Mouse (Mus musculus): ENCODE results near the gene Supt20. TPM values are rescaled to one million over a fixed set of nuclear protein-coding genes. Genes with fewer than 3 reads are reported as not detected.
A peak's percentile ranks its signal among the peaks of the same experiment; 100 is the strongest.

The Supt20 gene
- polyA plus RNA-seq, 1 experiment from 2014 or later, result 92.8 TPM

DNA sequence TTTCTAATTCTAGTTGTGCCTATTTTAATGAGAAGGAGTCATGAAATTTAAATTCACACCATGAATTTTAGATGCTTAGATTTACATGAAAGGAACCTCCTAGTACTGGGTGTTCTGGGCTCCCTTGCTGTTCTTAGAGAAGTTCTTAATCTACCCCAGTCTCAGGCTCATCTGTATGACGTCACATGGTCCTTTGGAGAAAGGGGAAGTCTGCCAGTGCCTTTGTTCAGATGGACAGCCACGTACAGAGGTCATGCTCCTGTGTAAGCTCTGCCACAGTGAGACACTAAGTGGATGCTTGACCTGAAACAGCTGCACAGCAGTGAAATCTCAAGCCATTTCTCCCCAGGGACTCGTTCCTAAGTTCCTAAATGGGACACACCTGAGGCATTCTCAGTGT is 26.3 kb downstream of the Supt20 start:
- H3K4me2 ChIP-seq (ENCODE audit: low read depth, low read length), result no peak overlapping the region
- no peaks in the 10 kb centered on the region for H3K9me3 ChIP-seq (replicated peaks; ENCODE audit: control insufficient read depth, low read length)
- H3K27ac ChIP-seq (ENCODE audit: low read length), result no peak overlapping the region
- H3K36me3 ChIP-seq (ENCODE audit: control insufficient read depth, insufficient read depth, low read length), result peaks cover 25% of the 10 kb centered on the region
- H3K27me3 ChIP-seq (ENCODE audit: control insufficient read depth, insufficient read depth, low read length), result no peaks in the 10 kb centered on the region
- 66% methylated on average over 3 of the region's 3 CpGs for WGBS
- no peaks in the 10 kb centered on the region for H3K4me1 ChIP-seq (ENCODE audit: control insufficient read depth, insufficient read depth, low read length)
- no peak for ATAC-seq (ENCODE audit: insufficient read depth, low FRiP score)
- H3K4me3 ChIP-seq (replicated peaks; ENCODE audit: low read length), result no peak overlapping the region
- H3K9ac ChIP-seq (ENCODE audit: low read length), result no peak overlapping the region

DNA sequence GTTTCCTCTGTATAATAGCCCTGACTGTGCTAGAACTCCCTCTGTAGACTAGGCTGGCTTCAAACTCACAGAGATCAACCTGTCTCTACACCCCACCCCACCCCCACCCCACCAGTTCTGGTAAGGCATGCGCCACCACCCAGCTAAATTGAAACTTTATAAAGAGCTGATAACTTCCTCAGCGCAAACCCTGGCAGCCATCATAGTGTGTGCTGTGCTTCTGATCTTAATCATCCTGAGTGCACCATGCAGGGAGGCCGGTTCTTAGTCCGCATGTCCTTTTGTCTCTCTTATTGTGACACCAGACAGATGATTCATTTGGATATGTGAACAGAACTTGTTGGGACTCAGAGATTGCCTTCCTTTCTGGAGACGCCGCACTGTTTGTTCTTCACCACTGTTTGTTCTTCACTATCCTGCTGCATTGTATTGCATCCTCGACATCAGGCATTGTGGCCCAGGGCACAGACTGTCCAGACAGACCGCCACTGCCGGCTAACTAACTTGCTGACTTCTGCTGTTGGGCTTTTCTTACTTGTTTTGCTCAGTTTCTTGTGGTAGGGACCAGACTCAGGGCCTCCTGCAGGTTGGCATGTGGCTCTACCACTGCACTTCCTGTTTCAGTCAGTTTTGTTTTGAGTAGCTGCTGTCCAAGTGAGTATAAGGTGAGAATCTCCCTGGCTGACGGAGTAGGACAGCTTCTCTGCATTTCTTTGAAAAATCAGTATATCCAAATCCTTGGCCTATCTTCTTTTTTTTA is 31.3 kb downstream of the Supt20 start:
- Histone ChIP-seq H3K9me3 (replicated peaks; ENCODE audit: control insufficient read depth, low read length) (no peaks in the 10 kb centered on the region), H3K27me3 (ENCODE audit: control insufficient read depth, insufficient read depth, low read length) (no peaks in the 10 kb centered on the region), H3K4me3 (replicated peaks; ENCODE audit: low read length) (no peak overlapping the region), H3K27ac (ENCODE audit: low read length) (no peak overlapping the region), H3K9ac (ENCODE audit: low read length) (no peak overlapping the region), H3K36me3 (ENCODE audit: control insufficient read depth, insufficient read depth, low read length) (peaks cover 28% of the 10 kb centered on the region), H3K4me1 (ENCODE audit: control insufficient read depth, insufficient read depth, low read length) (no peaks in the 10 kb centered on the region), H3K4me2 (ENCODE audit: low read depth, low read length) (no peak overlapping the region)
- no peak for ATAC-seq (ENCODE audit: insufficient read depth, low FRiP score)
- WGBS, result 67% methylated on average over 10 of the region's 10 CpGs

DNA sequence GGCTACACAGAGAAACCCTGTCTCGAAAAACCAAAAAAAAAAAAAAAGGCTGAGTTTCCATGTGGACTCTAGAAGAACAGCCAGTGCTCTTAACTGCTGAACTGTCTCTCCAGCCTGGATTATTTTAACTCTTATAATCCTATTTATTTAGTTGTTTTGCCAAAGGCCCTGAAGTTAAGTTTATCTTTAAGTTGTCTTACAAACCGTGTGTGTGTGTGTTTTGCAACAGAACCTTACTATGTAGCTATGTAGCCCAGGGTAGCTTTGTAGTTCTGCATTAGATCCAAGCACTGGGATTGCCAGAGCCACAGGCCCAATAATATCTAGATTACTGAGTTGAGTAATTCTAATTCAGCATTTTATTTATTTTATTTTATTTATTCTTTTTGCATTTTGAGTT is 32.7 kb downstream of the Supt20 start:
- H3K4me2 ChIP-seq (ENCODE audit: low read depth, low read length), result no peak overlapping the region
- no peaks in the 10 kb centered on the region for H3K4me1 ChIP-seq (ENCODE audit: control insufficient read depth, insufficient read depth, low read length)
- H3K9me3 ChIP-seq (replicated peaks; ENCODE audit: control insufficient read depth, low read length), result no peaks in the 10 kb centered on the region
- peaks cover 39% of the 10 kb centered on the region for H3K36me3 ChIP-seq (ENCODE audit: control insufficient read depth, insufficient read depth, low read length)
- no peak for ATAC-seq (ENCODE audit: insufficient read depth, low FRiP score)
- H3K27ac ChIP-seq (ENCODE audit: low read length), result no peak overlapping the region
- H3K27me3 ChIP-seq (ENCODE audit: control insufficient read depth, insufficient read depth, low read length), result no peaks in the 10 kb centered on the region
- 75% methylated on average over 2 of the region's 2 CpGs for WGBS
- H3K4me3 ChIP-seq (replicated peaks; ENCODE audit: low read length), result no peak overlapping the region
- H3K9ac ChIP-seq (ENCODE audit: low read length), result no peak overlapping the region

DNA sequence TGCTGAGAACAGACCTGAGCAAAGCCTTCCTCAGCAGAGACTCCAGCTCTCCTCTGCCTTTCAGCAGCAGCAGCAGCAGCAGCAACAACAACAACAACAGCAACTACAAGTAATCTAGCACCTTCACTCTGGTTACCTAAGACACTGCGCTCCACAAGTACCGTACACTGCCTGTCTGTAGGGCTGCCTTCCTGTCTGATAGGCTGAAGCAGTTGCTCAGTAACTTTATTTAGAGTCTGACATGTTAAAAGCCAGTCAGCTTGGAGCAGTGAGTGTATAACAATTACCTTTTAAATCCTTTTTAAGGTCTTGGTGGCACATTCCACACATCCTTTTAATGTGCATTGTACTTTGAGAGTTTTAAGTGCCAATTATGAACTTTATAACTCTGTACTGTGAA is 35.0 kb downstream of the Supt20 start:
- Histone ChIP-seq H3K36me3 (ENCODE audit: control insufficient read depth, insufficient read depth, low read length) (peaks cover 36% of the 10 kb centered on the region), H3K27me3 (ENCODE audit: control insufficient read depth, insufficient read depth, low read length) (no peaks in the 10 kb centered on the region), H3K9me3 (replicated peaks; ENCODE audit: control insufficient read depth, low read length) (no peaks in the 10 kb centered on the region), H3K4me2 (ENCODE audit: low read depth, low read length) (no peak overlapping the region), H3K27ac (ENCODE audit: low read length) (no peak overlapping the region), H3K4me3 (replicated peaks; ENCODE audit: low read length) (no peak overlapping the region), H3K4me1 (ENCODE audit: control insufficient read depth, insufficient read depth, low read length) (peaks cover 4% of the 10 kb centered on the region; the same call in 1 of the 2 replicates), H3K9ac (ENCODE audit: low read length) (no peak overlapping the region)
- no peak for ATAC-seq (ENCODE audit: insufficient read depth, low FRiP score)
- 96% methylated on average over 2 of the region's 2 CpGs for WGBS

DNA sequence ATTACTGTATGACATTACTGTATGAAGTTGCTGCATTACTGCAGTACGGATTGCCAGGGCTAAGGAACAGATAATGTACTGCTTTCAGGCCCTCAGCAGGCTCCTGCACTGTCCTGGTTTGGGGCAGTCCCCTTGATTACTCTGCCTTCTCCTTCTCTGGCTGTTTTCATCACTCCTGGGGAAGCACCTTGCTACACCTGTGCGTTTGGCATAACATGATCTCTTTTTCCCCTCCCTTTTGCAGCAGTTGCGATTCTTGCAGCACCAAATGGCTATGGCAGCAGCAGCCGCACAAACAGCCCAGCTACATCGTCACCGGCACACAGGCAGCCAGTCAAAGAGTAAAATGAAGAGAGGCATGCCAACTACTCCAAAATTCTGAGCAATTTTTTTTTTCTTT is 35.5 kb downstream of the Supt20 start:
- H3K9ac ChIP-seq (ENCODE audit: low read length), result no peak overlapping the region
- H3K4me1 ChIP-seq (ENCODE audit: control insufficient read depth, insufficient read depth, low read length), result peaks cover 9% of the 10 kb centered on the region; the same call in 1 of the 2 replicates
- H3K36me3 ChIP-seq (ENCODE audit: control insufficient read depth, insufficient read depth, low read length), result peaks cover 36% of the 10 kb centered on the region
- no peak overlapping the region for H3K4me3 ChIP-seq (replicated peaks; ENCODE audit: low read length)
- ATAC-seq (ENCODE audit: insufficient read depth, low FRiP score), result no peak
- H3K9me3 ChIP-seq (replicated peaks; ENCODE audit: control insufficient read depth, low read length), result no peaks in the 10 kb centered on the region
- H3K27me3 ChIP-seq (ENCODE audit: control insufficient read depth, insufficient read depth, low read length), result no peaks in the 10 kb centered on the region
- no peak overlapping the region for H3K27ac ChIP-seq (ENCODE audit: low read length)
- no peak overlapping the region for H3K4me2 ChIP-seq (ENCODE audit: low read depth, low read length)
- 89% methylated on average over 6 of the region's 6 CpGs for WGBS

DNA sequence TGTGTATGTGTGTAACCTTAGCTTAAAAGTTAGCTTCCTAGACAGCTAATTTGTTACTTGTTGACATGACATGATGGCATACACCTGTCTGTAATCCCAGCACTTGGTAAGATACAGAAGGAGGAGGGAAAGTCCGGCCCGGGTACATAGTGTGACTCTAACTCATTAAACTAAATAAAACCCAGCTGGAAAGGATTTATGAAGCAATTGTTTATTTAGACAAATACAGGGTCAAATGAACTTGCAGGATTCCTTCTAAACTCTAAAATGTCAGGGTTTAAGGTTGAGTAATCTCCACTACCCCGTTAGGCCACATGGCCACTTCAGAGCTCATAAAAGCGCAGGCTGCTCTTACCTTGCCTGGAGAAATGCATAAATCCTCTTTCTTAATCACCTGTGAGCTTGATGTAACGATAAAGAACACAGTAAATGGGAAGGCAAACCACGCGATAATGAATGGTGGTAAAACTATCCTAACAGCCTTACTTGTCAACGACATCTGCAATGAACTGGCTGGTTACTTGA is 39.1 kb downstream of the Supt20 start:
- Histone ChIP-seq H3K4me1 (ENCODE audit: control insufficient read depth, insufficient read depth, low read length) (peaks cover 19% of the 10 kb centered on the region; the same call in 1 of the 2 replicates), H3K9ac (ENCODE audit: low read length) (no peak overlapping the region), H3K27me3 (ENCODE audit: control insufficient read depth, insufficient read depth, low read length) (no peaks in the 10 kb centered on the region), H3K9me3 (replicated peaks; ENCODE audit: control insufficient read depth, low read length) (no peaks in the 10 kb centered on the region), H3K27ac (ENCODE audit: low read length) (no peak overlapping the region), H3K4me3 (replicated peaks; ENCODE audit: low read length) (no peak overlapping the region), H3K36me3 (ENCODE audit: control insufficient read depth, insufficient read depth, low read length) (peaks cover 32% of the 10 kb centered on the region), H3K4me2 (ENCODE audit: low read depth, low read length) (no peak overlapping the region)
- no peak for ATAC-seq (ENCODE audit: insufficient read depth, low FRiP score)
- WGBS, result 49% methylated on average over 8 of the region's 8 CpGs

DNA sequence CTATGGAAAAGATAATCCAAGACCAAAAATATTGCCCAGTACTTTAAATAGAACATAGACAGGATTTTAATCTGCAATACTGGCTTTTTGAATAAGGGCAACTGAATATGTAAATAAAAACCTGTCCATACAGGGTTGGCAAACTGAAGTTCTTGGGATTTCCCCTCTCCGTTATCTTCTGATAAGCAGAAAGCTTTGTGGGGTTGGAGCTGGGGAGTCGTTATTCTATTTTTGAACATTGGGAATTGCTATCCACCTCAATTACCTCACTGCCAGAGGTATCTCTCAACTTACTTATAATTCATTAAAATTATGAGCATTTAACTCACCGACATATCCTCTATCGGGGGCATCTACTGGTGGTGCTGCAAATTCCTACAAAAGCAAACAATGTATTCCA is 39.8 kb downstream of the Supt20 start:
- no peaks in the 10 kb centered on the region for H3K9me3 ChIP-seq (replicated peaks; ENCODE audit: control insufficient read depth, low read length)
- H3K4me1 ChIP-seq (ENCODE audit: control insufficient read depth, insufficient read depth, low read length), result peaks cover 19% of the 10 kb centered on the region; the same call in 1 of the 2 replicates
- no peak overlapping the region for H3K4me2 ChIP-seq (ENCODE audit: low read depth, low read length)
- 86% methylated on average over 4 of the region's 4 CpGs for WGBS
- no peak overlapping the region for H3K9ac ChIP-seq (ENCODE audit: low read length)
- H3K36me3 ChIP-seq (ENCODE audit: control insufficient read depth, insufficient read depth, low read length), result peaks cover 27% of the 10 kb centered on the region
- H3K27me3 ChIP-seq (ENCODE audit: control insufficient read depth, insufficient read depth, low read length), result no peaks in the 10 kb centered on the region
- ATAC-seq (ENCODE audit: insufficient read depth, low FRiP score), result no peak
- no peak overlapping the region for H3K27ac ChIP-seq (ENCODE audit: low read length)
- H3K4me3 ChIP-seq (replicated peaks; ENCODE audit: low read length), result no peak overlapping the region

DNA sequence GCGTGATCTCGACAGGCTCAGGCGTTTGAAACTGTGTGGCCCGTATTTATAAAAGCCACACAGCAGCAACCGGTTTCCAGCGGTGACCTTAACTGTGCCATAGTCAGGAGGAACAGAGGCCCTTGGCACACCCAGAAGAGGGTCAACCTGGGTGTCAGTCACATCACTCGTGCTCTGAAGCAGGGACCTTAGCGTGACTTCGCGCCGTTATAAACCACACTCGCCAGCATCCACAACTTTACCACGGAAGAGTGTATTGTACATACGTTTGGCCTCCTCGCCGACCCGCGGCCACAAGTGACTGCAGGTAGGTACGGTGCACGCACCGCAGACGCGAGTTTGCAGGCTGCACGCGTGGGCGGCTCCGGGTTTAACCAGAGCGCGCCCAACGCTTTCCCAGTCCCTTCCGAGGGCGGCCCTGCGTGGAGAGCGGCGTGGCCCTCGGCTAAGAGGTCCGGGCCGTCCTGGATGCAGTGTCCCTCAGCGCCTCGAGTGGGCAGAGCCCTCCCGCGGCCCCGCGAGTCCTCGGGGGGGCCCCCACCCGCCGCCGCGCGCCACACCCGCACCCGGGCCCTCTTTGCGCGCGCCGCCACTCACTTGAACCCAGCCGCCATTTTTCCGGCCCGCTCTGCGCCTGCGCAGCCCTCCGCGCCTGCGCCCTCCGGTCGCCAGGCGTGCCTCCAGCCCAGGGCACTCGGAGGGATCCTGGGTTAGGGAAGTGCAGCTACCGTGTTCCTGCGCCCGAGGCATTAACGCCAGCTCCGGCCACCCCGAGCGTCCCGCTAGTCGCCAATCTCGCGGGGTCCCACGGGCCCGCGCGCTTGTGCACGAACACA is 42.0 kb downstream of the Supt20 start:
- Histone ChIP-seq H3K4me3 (replicated peaks; ENCODE audit: low read length) (peak overlapping the region; percentile 90), H3K27ac (ENCODE audit: low read length) (peak overlapping the region; percentile 100), H3K27me3 (ENCODE audit: control insufficient read depth, insufficient read depth, low read length) (no peaks in the 10 kb centered on the region), H3K4me1 (ENCODE audit: control insufficient read depth, insufficient read depth, low read length) (peaks cover 19% of the 10 kb centered on the region; the same call in 1 of the 2 replicates), H3K9me3 (replicated peaks; ENCODE audit: control insufficient read depth, low read length) (no peaks in the 10 kb centered on the region), H3K4me2 (ENCODE audit: low read depth, low read length) (peak overlapping the region; percentile 84), H3K36me3 (ENCODE audit: control insufficient read depth, insufficient read depth, low read length) (peaks cover 13% of the 10 kb centered on the region), H3K9ac (ENCODE audit: low read length) (peak overlapping the region; percentile 97)
- WGBS, result under 1% methylated on average over 83 of the region's 84 CpGs
- ATAC-seq (ENCODE audit: insufficient read depth, low FRiP score), result peak; percentile 95

Data from stomach, embryonic 16.5 days (tissue).